Mouse (Mus musculus): ENCODE measurements at regions not wholly inside any gene's neighbourhood (a gene's known extent, or its start where the extent isn't known, plus 50 kb on each side); places are given as distances from the start of the nearest gene placed in this dataset.

DNA sequence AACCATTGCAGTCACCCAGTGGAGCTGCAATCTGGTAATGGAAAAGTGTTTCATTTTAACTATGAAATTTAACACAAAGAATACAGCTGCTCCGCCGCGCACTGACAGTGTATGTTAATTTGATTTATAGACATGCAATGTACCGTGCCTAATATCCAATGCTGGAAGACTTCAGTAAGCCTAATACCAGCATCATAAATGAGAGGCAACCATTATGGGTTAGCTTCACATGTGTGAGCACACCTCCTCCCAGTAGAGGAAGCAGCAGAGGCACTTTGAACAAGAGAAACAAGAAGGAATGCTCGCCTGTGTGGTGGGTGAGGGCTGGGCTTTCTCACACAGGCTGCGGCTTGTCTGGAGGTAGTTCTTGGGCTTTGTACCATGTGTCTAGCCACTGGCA, 519.7 kb downstream of the Slc4a3 start:
- Histone ChIP-seq H3K36me3 (replicated peaks in 1 of 2; ENCODE audit: control insufficient read depth in 1 of 2, insufficient read depth in 1 of 2, low read length in 1 of 2) (no peaks in the 10 kb centered on the region), H3K4me3 (replicated peaks in 1 of 3; ENCODE audit: low read depth in 2 of 3, low read length in 2 of 3, poor library complexity in 1 of 3) (no peak overlapping the region), H3K4me1 (ENCODE audit: control insufficient read depth in 1 of 2, insufficient read depth in 2 of 2) (no peaks in the 10 kb centered on the region), H3K9me3 (replicated peaks; ENCODE audit: low read length) (no peaks in the 10 kb centered on the region), H3K27me3 (replicated peaks) (no peaks in the 10 kb centered on the region), H3K27ac (ENCODE audit: insufficient read depth, low read depth) (no peak overlapping the region), H3K79me2 (replicated peaks; ENCODE audit: control insufficient read depth, extremely low read depth, insufficient read depth, poor library complexity, severe bottlenecking) (no peaks in the 10 kb centered on the region), H3K9ac (ENCODE audit: insufficient read depth, low read depth) (no peak overlapping the region), H3K4me2 (ENCODE audit: insufficient read depth, low read depth, poor library complexity, severe bottlenecking) (no peak overlapping the region)
- dilution Hi-C loops (cut with MboI; ENCODE audit: extremely low pct_ligation_motif_present, extremely low pct_unique_long_range_greater_than_20kb, low sequenced_read_pairs) (no loop called here), in situ Hi-C loops (cut with MboI; ENCODE audit: low pct_ligation_motif_present, low pct_unique_long_range_greater_than_20kb, low sequenced_read_pairs) (no loop called here)
- no peak for DNase-seq (ENCODE audit: extremely low read depth)
- no peak for TF ChIP-seq CTCF (conservative IDR thresholded peaks at IDR 0.05 in 1 of 2, IDR thresholded peaks at IDR 0.05 in 1 of 2; ENCODE audit: low read depth in 2 of 2, low read length in 2 of 2)
- TF ChIP-seq MAZ (IDR thresholded peaks at IDR 0.05; ENCODE audit: low read depth, low read length) = no peak
- TF ChIP-seq NRF1 (IDR thresholded peaks at IDR 0.05; ENCODE audit: low read depth, low read length) = no peak
- TF ChIP-seq MYC (IDR thresholded peaks at IDR 0.05; ENCODE audit: low read depth, low read length) = no peak
- no peak for TF ChIP-seq SMC3 (IDR thresholded peaks at IDR 0.05; ENCODE audit: low read depth, low read length)
- TF ChIP-seq BHLHE40 (IDR thresholded peaks at IDR 0.05; ENCODE audit: low read depth, low read length) = no peak
- no peak for TF ChIP-seq E2F4 (IDR thresholded peaks at IDR 0.05; ENCODE audit: insufficient replicate concordance, low read depth, low read length)

DNA sequence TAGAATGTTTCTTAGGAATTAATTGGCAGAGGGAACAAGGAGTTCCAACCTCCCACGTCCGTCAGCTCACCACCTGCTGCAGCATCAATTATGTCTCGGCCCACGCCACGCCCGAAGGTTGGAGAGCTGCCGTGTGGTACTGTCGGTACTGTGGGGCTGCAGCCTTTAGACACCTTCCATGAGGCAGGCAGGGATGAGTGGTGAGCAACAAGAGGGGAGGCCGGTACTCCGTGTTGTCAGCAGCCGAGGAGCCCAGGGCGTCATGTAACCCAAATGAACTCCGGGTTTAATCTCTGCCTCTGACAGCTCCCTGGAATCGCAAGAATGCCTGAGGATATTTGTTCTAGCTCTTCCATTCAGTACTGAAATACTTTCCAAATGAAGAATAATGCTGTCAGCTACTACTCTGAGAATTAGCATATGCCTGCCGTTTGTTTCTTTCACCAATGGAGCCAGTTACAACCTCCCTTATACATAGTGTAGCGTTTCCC, 524.8 kb downstream of the Slc4a3 start:
- Histone ChIP-seq H3K36me3 (replicated peaks in 1 of 2; ENCODE audit: control insufficient read depth in 1 of 2, insufficient read depth in 1 of 2, low read length in 1 of 2) (no peaks in the 10 kb centered on the region), H3K9me3 (replicated peaks; ENCODE audit: low read length) (no peaks in the 10 kb centered on the region), H3K4me2 (ENCODE audit: insufficient read depth, low read depth, poor library complexity, severe bottlenecking) (no peak overlapping the region), H3K4me1 (ENCODE audit: control insufficient read depth in 1 of 2, insufficient read depth in 2 of 2) (no peaks in the 10 kb centered on the region), H3K79me2 (replicated peaks; ENCODE audit: control insufficient read depth, extremely low read depth, insufficient read depth, poor library complexity, severe bottlenecking) (no peaks in the 10 kb centered on the region), H3K9ac (ENCODE audit: insufficient read depth, low read depth) (no peak overlapping the region), H3K27me3 (replicated peaks) (no peaks in the 10 kb centered on the region), H3K27ac (ENCODE audit: insufficient read depth, low read depth) (no peak overlapping the region), H3K4me3 (replicated peaks in 1 of 3; ENCODE audit: low read depth in 2 of 3, low read length in 2 of 3, poor library complexity in 1 of 3) (no peak overlapping the region)
- no peak for DNase-seq (ENCODE audit: extremely low read depth)
- in situ Hi-C loops (cut with MboI; ENCODE audit: low pct_ligation_motif_present, low pct_unique_long_range_greater_than_20kb, low sequenced_read_pairs) = no loop called here
- TF ChIP-seq CHD1 (IDR thresholded peaks at IDR 0.05; ENCODE audit: low read depth, low read length) = no peak
- no peak for TF ChIP-seq USF2 (conservative IDR thresholded peaks at IDR 0.05; ENCODE audit: low read depth, low read length)
- TF ChIP-seq MXI1 (IDR thresholded peaks at IDR 0.05; ENCODE audit: low read depth, low read length) = no peak
- no peak for TF ChIP-seq MAFK (IDR thresholded peaks at IDR 0.05; ENCODE audit: insufficient replicate concordance, low read length)
- no peak for TF ChIP-seq HCFC1 (IDR thresholded peaks at IDR 0.05; ENCODE audit: low read depth, low read length)
- TF ChIP-seq ETS1 (conservative IDR thresholded peaks at IDR 0.05; ENCODE audit: low read depth, low read length) = no peak
- TF ChIP-seq TBP (conservative IDR thresholded peaks at IDR 0.05; ENCODE audit: low read depth, low read length) = no peak
- no peak for TF ChIP-seq MYC (IDR thresholded peaks at IDR 0.05; ENCODE audit: low read depth, low read length)
- TF ChIP-seq ZKSCAN1 (IDR thresholded peaks at IDR 0.05; ENCODE audit: borderline replicate concordance, low read depth, low read length) = no peak
- no peak for TF ChIP-seq MAZ (IDR thresholded peaks at IDR 0.05; ENCODE audit: low read depth, low read length)
- TF ChIP-seq CTCF (conservative IDR thresholded peaks at IDR 0.05 in 1 of 2, IDR thresholded peaks at IDR 0.05 in 1 of 2; ENCODE audit: low read depth in 2 of 2, low read length in 2 of 2) = no peak
- no peak for TF ChIP-seq NRF1 (IDR thresholded peaks at IDR 0.05; ENCODE audit: low read depth, low read length)
- no peak for TF ChIP-seq RCOR1 (conservative IDR thresholded peaks at IDR 0.05; ENCODE audit: low read depth, low read length)
- TF ChIP-seq E2F4 (IDR thresholded peaks at IDR 0.05; ENCODE audit: insufficient replicate concordance, low read depth, low read length) = no peak
- no peak for TF ChIP-seq BHLHE40 (IDR thresholded peaks at IDR 0.05; ENCODE audit: low read depth, low read length)
- TF ChIP-seq UBTF (IDR thresholded peaks at IDR 0.05; ENCODE audit: low read depth, low read length) = no peak
- no peak for TF ChIP-seq ZMIZ1 (IDR thresholded peaks at IDR 0.05; ENCODE audit: low read depth, low read length)
- no peak for TF ChIP-seq ZC3H11A (IDR thresholded peaks at IDR 0.05; ENCODE audit: low read depth, low read length)
- TF ChIP-seq POLR2AphosphoS2 (IDR thresholded peaks at IDR 0.05; ENCODE audit: low read depth, low read length) = no peak
- no peak for TF ChIP-seq SMC3 (IDR thresholded peaks at IDR 0.05; ENCODE audit: low read depth, low read length)
- dilution Hi-C loops (cut with MboI; ENCODE audit: extremely low pct_ligation_motif_present, extremely low pct_unique_long_range_greater_than_20kb, low sequenced_read_pairs) = no loop called here

Data from CH12.LX (cell line).